Mouse (Mus musculus): ENCODE results near the gene H2-T3.
A peak's percentile ranks its signal among the peaks of the same experiment; 100 is the strongest.
"Not testable (repeated sequence)": the region's sequence is repeated elsewhere in the genome, so short reads cannot be mapped to it uniquely, and the experiment has no call there.

H2-T3 gene

DNA sequence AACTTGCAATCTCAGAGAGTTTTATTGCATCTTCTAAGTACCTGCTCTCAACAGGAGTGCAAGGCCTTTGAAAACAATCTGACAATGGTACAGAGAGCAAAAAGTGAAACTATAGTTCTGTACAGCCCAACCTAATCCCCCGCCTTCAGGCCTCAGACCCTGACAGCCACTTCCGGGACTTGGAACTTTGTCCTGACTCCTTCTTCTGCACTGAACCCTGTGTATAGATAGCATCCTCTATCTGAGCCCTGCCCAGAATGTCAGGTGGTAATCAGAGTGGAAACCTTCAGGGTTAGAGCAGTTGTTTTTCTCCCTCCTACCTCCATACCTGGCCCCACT, at the start of gene H2-T3:
Gene H2-T3, minus strand, starts transcription at position 119 of the 339 bp plus-strand sequence.
- DNase-seq: no peak

DNA sequence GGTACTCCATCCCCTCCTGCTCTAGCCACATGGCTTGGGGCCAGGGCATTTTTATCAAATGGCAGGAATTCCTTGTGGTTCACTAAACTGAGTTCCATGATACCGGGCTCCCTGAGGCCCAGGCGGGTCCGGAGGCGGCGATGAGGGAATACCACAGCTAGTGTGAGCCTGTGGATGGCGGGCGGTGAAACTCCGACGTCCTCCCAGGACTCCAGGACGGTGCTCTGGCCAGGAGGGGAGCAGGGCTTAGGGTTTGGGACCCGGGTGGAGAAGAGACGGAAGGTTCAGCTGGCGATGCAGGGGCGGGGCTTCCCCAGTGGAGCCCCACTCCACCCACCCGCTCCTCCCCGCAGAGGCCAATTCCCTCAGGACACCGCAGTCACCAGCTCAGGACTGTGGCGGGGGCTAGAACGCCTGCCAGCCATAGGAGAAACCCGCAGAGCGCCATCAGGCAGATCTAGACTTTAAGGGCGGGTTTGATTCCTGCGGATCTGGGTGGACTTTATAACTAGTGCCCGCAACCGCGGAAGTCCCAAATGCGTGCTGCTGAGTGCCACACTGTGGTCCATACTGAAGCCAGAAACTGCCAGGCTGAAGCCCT, 47.3 kb upstream of the H2-T3 start:
- no peak for DNase-seq

GRCm38 (mm10) chr17:36235300-36235699, 45.2 kb upstream of the H2-T3 start:
- peak; percentile 44 to 71 for DNase-seq

- no peak for DNase-seq
Measured at GRCm38 (mm10) chr17:36233572-36233971, 43.5 kb upstream of the H2-T3 start.

DNA sequence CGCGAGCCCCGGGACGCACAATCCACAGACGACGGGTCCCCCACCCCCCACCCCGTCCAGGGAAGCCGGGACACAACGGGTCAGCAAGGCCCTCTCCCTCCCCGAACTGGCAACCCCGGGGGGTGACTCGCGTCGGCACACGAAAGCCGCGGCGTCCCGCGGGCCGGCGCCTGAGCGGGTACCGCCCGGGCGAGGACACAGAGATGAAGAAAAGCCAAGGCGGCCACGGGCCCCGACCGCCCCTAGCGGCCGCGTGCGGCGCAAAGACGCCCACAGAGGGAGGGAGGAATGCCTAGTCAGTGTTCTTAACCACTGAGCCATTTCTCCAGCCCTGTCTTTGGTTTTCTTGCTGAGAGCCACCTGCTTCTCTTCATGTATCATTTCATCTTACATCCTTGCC, 41.2 kb upstream of the H2-T3 start:
- peak; percentile 67 to 68 for DNase-seq

DNA sequence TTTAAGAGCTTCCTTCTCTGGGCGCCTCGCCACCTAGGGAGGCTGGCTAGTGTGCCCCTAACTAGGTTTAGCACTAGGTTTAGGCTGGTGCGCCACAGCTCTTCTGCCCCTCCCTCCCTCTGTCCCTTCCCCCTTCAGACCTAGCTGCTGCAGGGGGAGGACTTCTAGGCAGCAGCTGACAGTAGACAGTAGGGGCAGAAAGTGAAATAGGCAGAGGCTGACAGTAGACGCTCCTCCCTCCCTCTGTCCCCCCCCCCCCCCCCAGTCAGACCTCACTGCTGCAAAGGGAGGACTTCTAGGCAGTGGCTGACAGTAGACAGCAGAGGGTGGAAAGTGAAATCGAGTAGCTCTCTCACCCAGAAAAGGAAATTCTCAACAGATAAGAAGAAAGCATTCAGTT, 39.0 kb upstream of the H2-T3 start:
- peak in 1 of 2 experiments; percentile 35 for DNase-seq

DNA sequence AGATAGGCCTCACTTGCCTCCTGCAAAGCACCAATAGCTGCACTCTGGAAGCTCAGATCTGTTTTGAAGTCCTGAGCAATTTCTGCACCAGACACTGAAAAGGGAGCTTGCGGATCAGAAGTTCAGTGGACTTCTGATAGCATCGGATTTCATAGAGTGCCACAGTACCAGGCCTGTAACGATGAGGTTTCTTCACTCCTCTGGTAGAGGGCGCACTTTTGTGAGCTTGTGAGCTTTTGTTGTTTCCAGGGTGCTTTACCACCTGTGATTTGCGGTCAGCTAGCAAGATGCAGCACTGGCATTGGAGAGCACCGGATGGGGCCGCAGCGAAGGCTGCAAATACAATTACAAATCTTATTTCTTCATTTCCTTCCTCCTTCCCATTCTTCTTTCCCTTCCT, 36.8 kb upstream of the H2-T3 start:
- DNase-seq: peak; percentile 52 to 60

DNA sequence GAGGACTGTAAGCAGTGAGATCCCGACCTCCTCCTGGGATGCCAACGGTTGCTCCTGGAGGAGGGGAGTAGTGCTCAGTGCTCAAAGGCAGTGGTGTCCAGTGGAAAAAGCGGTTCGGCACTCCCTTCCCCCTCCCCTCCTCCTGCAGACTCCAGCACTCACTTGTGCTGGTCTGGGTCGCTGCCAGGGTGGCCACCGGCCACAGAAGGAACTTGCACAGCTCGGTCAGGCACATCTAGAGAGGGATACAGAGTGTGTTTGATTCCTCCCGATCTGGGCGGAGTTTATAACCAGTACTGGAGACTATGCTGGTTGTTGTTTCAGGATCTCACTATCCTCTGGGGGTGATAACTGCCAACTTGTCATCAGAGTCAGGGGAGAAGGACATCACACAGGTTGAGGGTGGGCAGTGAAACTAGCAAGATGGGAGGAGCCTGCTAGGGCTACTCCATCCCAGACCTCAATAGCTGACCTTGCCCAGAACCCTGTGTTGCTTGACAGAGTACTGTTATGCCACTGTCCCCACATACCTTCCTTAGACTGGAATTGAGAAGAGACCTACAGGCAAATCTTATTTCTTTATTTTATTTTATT, 35.2 kb upstream of the H2-T3 start:
- no peak for DNase-seq

- no peak for DNase-seq
Measured at GRCm38 (mm10) chr17:36224451-36224850, 34.4 kb upstream of the H2-T3 start.

DNA sequence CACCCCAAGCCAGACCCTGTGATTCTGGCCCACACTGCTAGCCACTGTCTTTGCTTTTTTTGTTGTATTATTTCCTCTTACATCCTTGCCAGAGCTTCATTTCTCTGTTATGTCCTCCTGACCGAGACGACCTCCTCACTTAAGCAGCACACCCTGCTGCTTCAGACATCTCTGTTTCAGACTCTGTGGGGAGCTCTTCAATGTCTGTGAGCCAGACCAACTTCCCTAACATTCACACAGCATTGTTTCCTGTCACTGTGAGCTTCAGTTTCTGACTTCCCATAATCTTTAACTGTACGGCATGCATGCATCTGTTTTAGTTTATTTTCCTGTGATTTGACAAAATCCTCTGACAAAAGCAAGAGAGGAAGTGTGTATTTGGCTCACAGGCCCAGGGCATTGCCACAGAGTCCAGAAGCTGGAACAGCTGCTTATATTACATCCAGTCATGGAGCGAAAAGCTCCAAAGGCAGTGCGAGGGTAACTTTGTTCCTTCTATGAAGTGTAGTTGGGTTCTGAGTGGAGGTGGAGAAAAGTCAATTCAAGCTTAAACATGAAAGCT, 28.6 kb upstream of the H2-T3 start:
- no peak for DNase-seq

- no peak for DNase-seq
Measured at GRCm38 (mm10) chr17:36215586-36215985, 25.5 kb upstream of the H2-T3 start.

DNA sequence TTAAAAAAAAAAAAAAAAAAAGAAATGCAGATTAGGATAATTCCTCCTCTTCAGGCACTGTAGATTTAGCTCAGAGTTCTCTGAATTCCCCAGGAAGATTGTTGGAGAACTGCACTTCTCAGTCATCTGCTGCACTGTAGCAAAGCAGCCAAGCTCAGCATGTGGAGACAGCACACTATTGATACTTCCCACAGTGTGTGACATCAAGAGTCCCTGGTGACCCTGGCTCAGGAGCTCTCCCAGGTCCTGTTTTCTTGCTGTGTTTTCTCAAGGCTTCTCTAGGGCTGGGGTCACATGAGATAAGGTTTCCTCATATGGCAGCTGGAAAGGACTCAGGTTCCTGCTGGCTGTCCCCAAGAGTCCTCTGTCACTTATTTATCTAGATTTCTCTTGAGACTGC, 16.8 kb upstream of the H2-T3 start:
- no peak for DNase-seq

GRCm38 (mm10) chr17:36205862-36206261, 15.8 kb upstream of the H2-T3 start:
- DNase-seq: no peak

DNA sequence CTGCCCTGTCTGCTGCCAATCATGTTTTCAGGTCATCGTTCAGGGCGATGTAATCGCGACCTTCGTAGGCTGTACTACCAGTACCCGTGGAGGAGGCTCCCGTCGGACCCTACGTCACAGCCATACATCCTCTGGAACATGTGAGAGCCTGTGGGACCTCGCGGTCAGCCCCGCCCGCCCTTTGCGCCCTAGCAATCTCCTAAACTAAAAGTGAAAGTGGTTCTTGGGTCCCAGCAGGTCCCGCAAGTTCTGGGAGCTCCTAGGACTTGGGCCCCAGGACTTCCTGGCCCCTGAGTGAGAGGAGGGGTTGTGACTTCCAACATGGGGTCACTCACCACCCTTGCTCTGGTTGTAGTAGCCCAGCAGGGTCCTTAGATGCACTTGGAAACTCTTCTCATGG, 15.4 kb upstream of the H2-T3 start:
- DNase-seq: peak in 1 of 2 experiments; percentile 47

- DNase-seq: no peak
Measured at GRCm38 (mm10) chr17:36201851-36202250, 11.8 kb upstream of the H2-T3 start.

DNA sequence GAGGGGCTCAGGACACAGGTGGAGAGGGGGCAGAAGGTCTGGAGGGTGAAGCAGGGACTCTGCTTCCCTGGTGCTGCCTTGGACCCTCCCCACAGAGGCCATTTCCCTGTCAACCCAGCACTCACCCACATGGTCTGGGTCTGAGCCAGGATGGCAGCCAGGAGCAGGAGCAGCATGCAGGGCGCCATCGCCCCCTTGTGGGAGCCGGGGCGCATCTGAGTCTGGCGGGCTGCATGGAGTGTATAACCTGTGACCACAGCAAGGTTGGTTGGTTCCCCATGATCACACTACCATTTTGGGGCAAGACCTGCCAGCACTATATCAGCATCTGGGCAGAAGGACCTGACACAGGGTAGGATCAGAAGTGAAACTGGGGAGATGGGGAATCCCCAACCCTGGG, 8.2 kb upstream of the H2-T3 start:
- DNase-seq: peak; percentile 24 to 25

DNA sequence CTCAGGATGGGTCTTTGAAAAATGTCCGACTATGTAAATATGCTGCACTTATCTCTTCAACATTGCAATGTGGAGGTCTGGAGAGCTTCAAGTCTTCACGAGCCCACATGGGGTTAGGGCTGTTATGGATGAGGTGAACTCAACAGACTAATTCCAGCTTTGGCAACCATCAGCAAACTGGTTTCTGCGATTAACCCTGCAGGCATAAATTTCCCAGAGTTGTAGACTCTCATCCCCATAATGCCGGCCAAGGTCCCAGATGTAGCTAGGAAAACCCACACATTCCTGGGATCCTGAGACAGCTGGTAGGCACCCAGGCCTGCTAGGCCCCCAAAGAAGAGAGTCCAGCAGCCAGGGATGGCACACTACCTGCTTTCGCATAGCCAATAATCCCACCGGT, 4.4 kb upstream of the H2-T3 start:
- DNase-seq: no peak

- peak; percentile 58 to 67 for DNase-seq
Measured at GRCm38 (mm10) chr17:36193546-36194141, 3.6 kb upstream of the H2-T3 start.

DNA sequence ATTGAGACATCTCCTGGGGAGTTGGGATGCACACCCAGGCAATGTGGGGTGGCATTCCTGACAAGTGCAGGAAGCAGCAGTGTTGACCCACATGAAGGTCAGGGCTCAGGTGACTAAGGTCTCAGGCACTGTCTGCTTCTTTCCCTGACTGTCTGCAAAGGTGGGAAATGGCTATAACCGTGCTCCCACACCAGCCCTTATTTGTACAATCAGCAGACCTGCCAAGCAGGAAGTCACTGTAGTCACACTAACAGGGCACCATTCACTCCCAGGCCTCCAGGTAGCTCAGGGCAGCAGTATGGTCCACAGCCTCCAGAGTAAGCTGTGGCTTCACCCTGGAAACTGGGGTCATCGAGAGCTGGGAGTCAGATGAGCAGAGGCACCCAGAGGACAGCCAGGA, 2.3 kb upstream of the H2-T3 start:
- peak in 1 of 2 experiments; percentile 28 for DNase-seq

DNA sequence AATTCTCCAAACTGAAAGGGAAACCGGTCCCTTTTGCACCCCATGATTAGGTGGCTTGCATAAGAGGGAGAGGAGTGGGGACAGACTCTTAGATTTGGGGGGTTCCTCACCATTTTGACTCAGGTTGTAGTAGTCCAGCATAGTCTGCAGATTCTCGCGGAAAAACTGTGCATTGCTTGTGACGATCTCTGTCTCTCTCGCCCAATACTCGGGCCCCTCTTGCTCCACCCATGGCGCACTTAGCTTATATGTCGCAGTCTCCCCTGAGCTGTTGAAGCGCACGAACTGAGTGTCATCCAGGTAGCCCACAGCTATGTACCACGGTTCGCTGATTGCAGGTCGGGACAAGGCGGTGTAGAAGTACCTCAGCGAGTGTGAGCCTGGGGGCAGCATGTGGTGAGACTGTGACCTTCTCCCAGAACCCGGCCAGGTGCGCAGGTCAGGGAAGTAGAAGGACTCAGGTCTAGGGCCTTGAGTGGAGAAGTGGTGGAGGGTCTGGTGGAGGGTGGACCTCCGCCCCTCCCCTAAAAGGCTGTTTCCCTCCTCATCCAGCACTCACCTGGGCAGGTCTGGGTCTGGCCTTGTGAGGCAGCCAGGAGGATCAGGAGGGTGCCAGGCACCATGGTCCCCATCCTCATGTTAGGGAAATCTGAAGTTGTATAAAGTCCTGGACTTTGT, 457 bp downstream of the H2-T3 start:
- DNase-seq: peak in 1 of 2 experiments; percentile 18

GRCm38 (mm10) chr17:36187540-36187939, 2.5 kb downstream of the H2-T3 start:
- DNase-seq: no peak

GRCm38 (mm10) chr17:36182212-36182611, 7.9 kb downstream of the H2-T3 start:
- DNase-seq: no peak

GRCm38 (mm10) chr17:36179446-36179845, 10.6 kb downstream of the H2-T3 start:
- not testable (repeated sequence) for DNase-seq

DNA sequence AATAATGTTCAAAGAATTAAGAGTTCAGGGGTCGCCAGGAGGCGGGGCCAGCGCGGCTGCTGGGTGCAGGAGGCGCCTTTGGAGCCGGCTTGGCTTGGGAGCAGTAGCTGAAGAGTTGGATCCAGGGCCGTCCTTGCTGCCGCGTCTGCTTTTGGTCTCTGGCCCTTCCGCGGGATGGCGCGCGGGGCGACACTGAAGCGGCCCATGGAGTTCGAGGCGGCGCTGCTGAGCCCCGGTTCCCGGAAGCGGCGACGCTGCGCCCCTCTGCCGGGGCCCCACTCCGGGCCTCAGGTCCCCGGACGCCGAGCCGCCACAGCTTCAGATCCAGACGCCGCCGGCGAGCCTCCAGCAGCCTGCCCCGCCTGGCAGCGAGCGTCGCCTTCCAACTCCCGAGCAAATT, 11.1 kb downstream of the H2-T3 start:
- DNase-seq: peak; percentile 37 to 42
